Mouse (Mus musculus): ENCODE data around the gene Arvcf. TPM values are rescaled to one million over a fixed set of nuclear protein-coding genes. Genes with fewer than 3 reads are reported as not detected.
A peak's percentile ranks its signal among the peaks of the same experiment; 100 is the strongest.

Gene Arvcf
- total RNA-seq, 2 experiments from 2014 or later: 46.2 to 53.9 TPM

GRCm38 (mm10) chr16:18351313-18352055 is 3.5 kb downstream of the Arvcf start:
- peak; percentile 61 to 73 for DNase-seq (ENCODE audit: low spot score in 2 of 2)

GRCm38 (mm10) chr16:18353106-18353505 is 5.1 kb downstream of the Arvcf start:
- no peak for DNase-seq (ENCODE audit: low spot score in 2 of 2)

GRCm38 (mm10) chr16:18356961-18357360 is 9.0 kb downstream of the Arvcf start:
- DNase-seq (ENCODE audit: low spot score in 2 of 2): no peak

- no peak for DNase-seq (ENCODE audit: low spot score in 2 of 2)
These were observed 10.0 kb downstream of the Arvcf start for GRCm38 (mm10) chr16:18357977-18358376.

GRCm38 (mm10) chr16:18360151-18360805 is 12.3 kb downstream of the Arvcf start:
- no peak for DNase-seq (ENCODE audit: low spot score in 2 of 2)

- DNase-seq (ENCODE audit: low spot score in 2 of 2): no peak
These were observed 15.0 kb downstream of the Arvcf start for GRCm38 (mm10) chr16:18362948-18363347.

- DNase-seq (ENCODE audit: low spot score in 2 of 2): no peak
These were observed 18.9 kb downstream of the Arvcf start for GRCm38 (mm10) chr16:18366849-18367248.

- DNase-seq (ENCODE audit: low spot score in 2 of 2): no peak
These were observed 22.2 kb downstream of the Arvcf start for GRCm38 (mm10) chr16:18370197-18370596.

- DNase-seq (ENCODE audit: low spot score in 2 of 2): no peak
These were observed 25.6 kb downstream of the Arvcf start for GRCm38 (mm10) chr16:18373632-18374031.

GRCm38 (mm10) chr16:18376297-18376954 is 28.4 kb downstream of the Arvcf start:
- no peak for DNase-seq (ENCODE audit: low spot score in 2 of 2)

- no peak for DNase-seq (ENCODE audit: low spot score in 2 of 2)
These were observed 29.2 kb downstream of the Arvcf start for GRCm38 (mm10) chr16:18377203-18377602.

- no peak for DNase-seq (ENCODE audit: low spot score in 2 of 2)
These were observed 30.5 kb downstream of the Arvcf start for GRCm38 (mm10) chr16:18378489-18378888.

GRCm38 (mm10) chr16:18379338-18380001 is 31.5 kb downstream of the Arvcf start:
- peak in 1 of 2 experiments; percentile 30 for DNase-seq (ENCODE audit: low spot score in 2 of 2)

- DNase-seq (ENCODE audit: low spot score in 2 of 2): peak in 1 of 2 experiments; percentile 54
These were observed 32.6 kb downstream of the Arvcf start for GRCm38 (mm10) chr16:18380495-18381063.

- peak in 1 of 2 experiments; percentile 28 for DNase-seq (ENCODE audit: low spot score in 2 of 2)
These were observed 33.8 kb downstream of the Arvcf start for GRCm38 (mm10) chr16:18381621-18382258.

- DNase-seq (ENCODE audit: low spot score in 2 of 2): peak in 1 of 2 experiments; percentile 49
These were observed 35.2 kb downstream of the Arvcf start for GRCm38 (mm10) chr16:18383045-18383726.

GRCm38 (mm10) chr16:18383756-18384155 is 35.8 kb downstream of the Arvcf start:
- DNase-seq (ENCODE audit: low spot score in 2 of 2): no peak

GRCm38 (mm10) chr16:18384211-18384610 is 36.2 kb downstream of the Arvcf start:
- DNase-seq (ENCODE audit: low spot score in 2 of 2): peak in 1 of 2 experiments; percentile 56

- no peak for DNase-seq (ENCODE audit: low spot score in 2 of 2)
These were observed 36.7 kb downstream of the Arvcf start for GRCm38 (mm10) chr16:18384659-18385058.

GRCm38 (mm10) chr16:18385411-18385810 is 37.4 kb downstream of the Arvcf start:
- DNase-seq (ENCODE audit: low spot score in 2 of 2): no peak
